Mouse (Mus musculus): ENCODE results near the gene Tbcd.

GRCm38 (mm10) chr11:121645394-121645793 is 193.6 kb downstream of the Tbcd start:
- no peak for TF ChIP-seq CTCF (IDR thresholded peaks at IDR 0.05; ENCODE audit: borderline replicate concordance, control insufficient read depth, extremely low read depth, insufficient read depth, low read length, poor library complexity)
- TF ChIP-seq POLR2A (IDR thresholded peaks at IDR 0.05; ENCODE audit: control insufficient read depth, extremely low read depth, insufficient read depth, low read length, poor library complexity) = no peak

Measured in thymus, adult 2 months (tissue).